Mouse (Mus musculus): ENCODE measurements around the gene Zfc3h1. TPM values are rescaled to one million over a fixed set of nuclear protein-coding genes. Genes with fewer than 3 reads are reported as not detected.
A peak's percentile ranks its signal among the peaks of the same experiment; 100 is the strongest.

The Zfc3h1 gene
- total RNA-seq, 2 experiments from 2014 or later: 7.6 to 12.3 TPM

- DNase-seq: no peak
- intact Hi-C loops (cut with DNase I): loop anchor here (10.0 kb wide), 1 partner anchor 128 kb away; the partner anchor contains the start of gene Tbc1d15
Measured at GRCm38 (mm10) chr10:115382846-115383643, 1.7 kb upstream of the Zfc3h1 start.

- intact Hi-C loops (cut with DNase I): loop anchor here (2.0 to 10.0 kb wide), 2 partner anchors 61 to 129 kb away; partner anchors contain the start of gene Tbc1d15
- no peak for DNase-seq
Measured at GRCm38 (mm10) chr10:115383644-115384220, 1.0 kb upstream of the Zfc3h1 start.

- DNase-seq: peak; percentile 36 to 65
- intact Hi-C loops (cut with DNase I): loop anchor here (2.0 to 10.0 kb wide), 2 partner anchors 63 to 131 kb away; partner anchors contain the start of gene Tbc1d15
Measured at GRCm38 (mm10) chr10:115385018-115386002, 551 bp downstream of the Zfc3h1 start.

GRCm38 (mm10) chr10:115387891-115388290 is 3.1 kb downstream of the Zfc3h1 start:
- no peak for DNase-seq
- intact Hi-C loops (cut with DNase I): loop anchor here (10.0 kb wide), 1 partner anchor 133 kb away; the partner anchor contains the start of gene Tbc1d15

- no peak for DNase-seq
- intact Hi-C loops (cut with DNase I): loop anchor here (10.0 kb wide), 1 partner anchor 804 kb away; no protein-coding TSS in a partner anchor
Measured at GRCm38 (mm10) chr10:115391076-115391475, 6.3 kb downstream of the Zfc3h1 start.

- DNase-seq: no peak
- intact Hi-C loops (cut with DNase I): loop anchor here (10.0 kb wide), 1 partner anchor 803 kb away; no protein-coding TSS in a partner anchor
Measured at GRCm38 (mm10) chr10:115391896-115392295, 7.1 kb downstream of the Zfc3h1 start.

- intact Hi-C loops (cut with DNase I): loop anchor here (10.0 kb wide), 1 partner anchor 208 kb away; no protein-coding TSS in a partner anchor
- peak; percentile 15 to 23 for DNase-seq
Measured at GRCm38 (mm10) chr10:115406393-115406792, 21.6 kb downstream of the Zfc3h1 start.

GRCm38 (mm10) chr10:115413496-115413895 is 28.7 kb downstream of the Zfc3h1 start:
- DNase-seq: no peak
- intact Hi-C loops (cut with DNase I): no loop called here

- DNase-seq: no peak
- intact Hi-C loops (cut with DNase I): no loop called here
Measured at GRCm38 (mm10) chr10:115414056-115414455, 29.3 kb downstream of the Zfc3h1 start.

GRCm38 (mm10) chr10:115421976-115422375 is 37.2 kb downstream of the Zfc3h1 start:
- intact Hi-C loops (cut with DNase I): loop anchor here (10.0 kb wide), 1 partner anchor 207 kb away; no protein-coding TSS in a partner anchor
- DNase-seq: no peak

- intact Hi-C loops (cut with DNase I): loop anchor here (10.0 kb wide), 1 partner anchor 211 kb away; no protein-coding TSS in a partner anchor
- no peak for DNase-seq
Measured at GRCm38 (mm10) chr10:115425351-115425750, 40.6 kb downstream of the Zfc3h1 start.

- no peak for DNase-seq
- intact Hi-C loops (cut with DNase I): loop anchor here (10.0 kb wide), 1 partner anchor 178 kb away; no protein-coding TSS in a partner anchor
Measured at GRCm38 (mm10) chr10:115437286-115437685, 52.5 kb downstream of the Zfc3h1 start.

- intact Hi-C loops (cut with DNase I): no loop called here
- DNase-seq: no peak
Measured at GRCm38 (mm10) chr10:115448614-115449013, 63.9 kb downstream of the Zfc3h1 start.

- intact Hi-C loops (cut with DNase I): no loop called here
- DNase-seq: no peak
Measured at GRCm38 (mm10) chr10:115457368-115458021, 72.7 kb downstream of the Zfc3h1 start.

GRCm38 (mm10) chr10:115462646-115463045 is 77.9 kb downstream of the Zfc3h1 start:
- intact Hi-C loops (cut with DNase I): no loop called here
- DNase-seq: no peak

GRCm38 (mm10) chr10:115465072-115465471 is 80.3 kb downstream of the Zfc3h1 start:
- DNase-seq: no peak
- intact Hi-C loops (cut with DNase I): no loop called here

- intact Hi-C loops (cut with DNase I): no loop called here
- no peak for DNase-seq
Measured at GRCm38 (mm10) chr10:115465778-115466177, 81.0 kb downstream of the Zfc3h1 start.

GRCm38 (mm10) chr10:115467985-115468384 is 83.2 kb downstream of the Zfc3h1 start:
- DNase-seq: no peak
- intact Hi-C loops (cut with DNase I): no loop called here

GRCm38 (mm10) chr10:115468632-115469031 is 83.9 kb downstream of the Zfc3h1 start:
- intact Hi-C loops (cut with DNase I): no loop called here
- DNase-seq: no peak

All from gastrocnemius, postnatal 36 days (tissue).